Mouse (Mus musculus): ENCODE results near the gene Nck1. TPM values are rescaled to one million over a fixed set of nuclear protein-coding genes. Genes with fewer than 3 reads are reported as not detected.

Gene Nck1
- polyA plus RNA-seq, 1 experiment from 2014 or later, result 26.3 TPM

GRCm38 (mm10) chr9:100493611-100494261 is 52.2 kb downstream of the Nck1 start:
- Histone ChIP-seq H3K4me2 (ENCODE audit: low read depth, low read length) (no peak overlapping the region), H3K4me1 (ENCODE audit: insufficient read depth) (no peaks in the 10 kb centered on the region), H3K9ac (replicated peaks) (no peak overlapping the region), H3K36me3 (replicated peaks; ENCODE audit: insufficient read depth, low read length) (peaks cover 8% of the 10 kb centered on the region), H3K9me3 (ENCODE audit: low read length) (no peaks in the 10 kb centered on the region), H3K27ac (ENCODE audit: low read depth) (no peak overlapping the region), H3K4me3 (ENCODE audit: low read depth, low read length) (no peak overlapping the region), H3K27me3 (ENCODE audit: insufficient read depth, low read length) (no peaks in the 10 kb centered on the region)
- 87% methylated on average over 5 of the region's 5 CpGs for WGBS (ENCODE audit: insufficient replicate concordance)
- DNase-seq (no peak), ATAC-seq (no peak)
- TF ChIP-seq EP300 (IDR thresholded peaks at IDR 0.05; ENCODE audit: low read depth), result no peak
- TF ChIP-seq CTCF (IDR thresholded peaks at IDR 0.05; ENCODE audit: low read depth), result no peak

GRCm38 (mm10) chr9:100491424-100491823 is 54.5 kb downstream of the Nck1 start:
- no peak overlapping the region for H3K4me3 ChIP-seq (ENCODE audit: low read depth, low read length)
- no peaks in the 10 kb centered on the region for H3K9me3 ChIP-seq (ENCODE audit: low read length)
- TF ChIP-seq CTCF (IDR thresholded peaks at IDR 0.05; ENCODE audit: low read depth) (no peak), EP300 (IDR thresholded peaks at IDR 0.05; ENCODE audit: low read depth) (no peak)
- DNase-seq (no peak), ATAC-seq (no peak)
- peaks cover 6% of the 10 kb centered on the region for H3K36me3 ChIP-seq (replicated peaks; ENCODE audit: insufficient read depth, low read length)
- WGBS (ENCODE audit: insufficient replicate concordance), result 88% methylated on average over 1 of the region's 1 CpGs
- H3K27ac ChIP-seq (ENCODE audit: low read depth), result no peak overlapping the region
- no peak overlapping the region for H3K4me2 ChIP-seq (ENCODE audit: low read depth, low read length)
- H3K4me1 ChIP-seq (ENCODE audit: insufficient read depth), result no peaks in the 10 kb centered on the region; the same call in 1 of the 2 replicates
- H3K9ac ChIP-seq (replicated peaks), result no peak overlapping the region
- no peaks in the 10 kb centered on the region for H3K27me3 ChIP-seq (ENCODE audit: insufficient read depth, low read length)

GRCm38 (mm10) chr9:100488969-100489368 is 57.0 kb downstream of the Nck1 start:
- WGBS (ENCODE audit: insufficient replicate concordance), result 81% methylated on average over 6 of the region's 6 CpGs
- Histone ChIP-seq H3K4me1 (ENCODE audit: insufficient read depth) (no peaks in the 10 kb centered on the region; the same call in 1 of the 2 replicates), H3K27ac (ENCODE audit: low read depth) (no peak overlapping the region), H3K27me3 (ENCODE audit: insufficient read depth, low read length) (no peaks in the 10 kb centered on the region), H3K4me3 (ENCODE audit: low read depth, low read length) (no peak overlapping the region), H3K36me3 (replicated peaks; ENCODE audit: insufficient read depth, low read length) (peaks cover 3% of the 10 kb centered on the region), H3K4me2 (ENCODE audit: low read depth, low read length) (no peak overlapping the region), H3K9ac (replicated peaks) (no peak overlapping the region), H3K9me3 (ENCODE audit: low read length) (no peaks in the 10 kb centered on the region)
- ATAC-seq (no peak), DNase-seq (no peak)
- no peak for TF ChIP-seq EP300 (IDR thresholded peaks at IDR 0.05; ENCODE audit: low read depth)
- no peak for TF ChIP-seq CTCF (IDR thresholded peaks at IDR 0.05; ENCODE audit: low read depth)

- H3K4me2 ChIP-seq (ENCODE audit: low read depth, low read length), result no peak overlapping the region
- no peak overlapping the region for H3K27ac ChIP-seq (ENCODE audit: low read depth)
- H3K4me1 ChIP-seq (ENCODE audit: insufficient read depth), result no peaks in the 10 kb centered on the region; the same call in 1 of the 2 replicates
- DNase-seq, result no peak
- H3K9me3 ChIP-seq (ENCODE audit: low read length), result no peaks in the 10 kb centered on the region
- H3K27me3 ChIP-seq (ENCODE audit: insufficient read depth, low read length), result no peaks in the 10 kb centered on the region
- H3K36me3 ChIP-seq (replicated peaks; ENCODE audit: insufficient read depth, low read length), result no peaks in the 10 kb centered on the region; the same call in none of the 2 replicates
- H3K4me3 ChIP-seq (ENCODE audit: low read depth, low read length), result no peak overlapping the region
- 75% methylated on average over 7 of the region's 7 CpGs for WGBS (ENCODE audit: insufficient replicate concordance)
- no peak for ATAC-seq
- no peak for TF ChIP-seq EP300 (IDR thresholded peaks at IDR 0.05; ENCODE audit: low read depth)
- no peak for TF ChIP-seq CTCF (IDR thresholded peaks at IDR 0.05; ENCODE audit: low read depth)
- no peak overlapping the region for H3K9ac ChIP-seq (replicated peaks)
Measured at GRCm38 (mm10) chr9:100488056-100488713, 57.7 kb downstream of the Nck1 start.

GRCm38 (mm10) chr9:100486431-100486830 is 59.5 kb downstream of the Nck1 start, which contains the start of gene Il20rb:
Gene Il20rb, minus strand, starts transcription at chr9:100486788.
- H3K4me2 ChIP-seq (ENCODE audit: low read depth, low read length), result no peak within 1 kb of the TSS
- H3K27ac ChIP-seq (ENCODE audit: low read depth), result no peak within 1 kb of the TSS
- H3K9me3 ChIP-seq (ENCODE audit: low read length), result no peaks in the 10 kb centered on the region
- H3K27me3 ChIP-seq (ENCODE audit: insufficient read depth, low read length), result no peaks in the 10 kb centered on the region
- no peak within 1 kb of the TSS for H3K9ac ChIP-seq (replicated peaks)
- H3K36me3 ChIP-seq (replicated peaks; ENCODE audit: insufficient read depth, low read length), result no peaks in the 10 kb centered on the region; the same call in none of the 2 replicates
- no peaks in the 10 kb centered on the region; the same call in 1 of the 2 replicates for H3K4me1 ChIP-seq (ENCODE audit: insufficient read depth)
- H3K4me3 ChIP-seq (ENCODE audit: low read depth, low read length), result no peak within 1 kb of the TSS
- 83% methylated on average over 5 of the region's 5 CpGs for WGBS (ENCODE audit: insufficient replicate concordance)
- ATAC-seq, result no peak
- no peak for DNase-seq
- no peak for TF ChIP-seq CTCF (IDR thresholded peaks at IDR 0.05; ENCODE audit: low read depth)
- TF ChIP-seq EP300 (IDR thresholded peaks at IDR 0.05; ENCODE audit: low read depth), result no peak

- WGBS (ENCODE audit: insufficient replicate concordance), result 82% methylated on average over 5 of the region's 5 CpGs
- Histone ChIP-seq H3K4me3 (ENCODE audit: low read depth, low read length) (no peak overlapping the region), H3K9me3 (ENCODE audit: low read length) (no peaks in the 10 kb centered on the region), H3K4me1 (ENCODE audit: insufficient read depth) (no peaks in the 10 kb centered on the region; the same call in 1 of the 2 replicates), H3K27ac (ENCODE audit: low read depth) (no peak overlapping the region), H3K27me3 (ENCODE audit: insufficient read depth, low read length) (no peaks in the 10 kb centered on the region), H3K4me2 (ENCODE audit: low read depth, low read length) (no peak overlapping the region), H3K9ac (replicated peaks) (no peak overlapping the region), H3K36me3 (replicated peaks; ENCODE audit: insufficient read depth, low read length) (no peaks in the 10 kb centered on the region; the same call in 1 of the 2 replicates)
- no peak for ATAC-seq
- TF ChIP-seq CTCF (IDR thresholded peaks at IDR 0.05; ENCODE audit: low read depth), result no peak
- TF ChIP-seq EP300 (IDR thresholded peaks at IDR 0.05; ENCODE audit: low read depth), result no peak
- no peak for DNase-seq
Measured at GRCm38 (mm10) chr9:100483318-100483717, 62.6 kb downstream of the Nck1 start.
